Mouse (Mus musculus) gastrocnemius, postnatal 14 days (tissue): ENCODE measurements at regions not wholly inside any gene's neighbourhood (a gene's known extent, or its start where the extent isn't known, plus 50 kb on each side); places are given as distances from the start of the nearest gene placed in this dataset.
"Not testable (repeated sequence)": the region's sequence is repeated elsewhere in the genome, so short reads cannot be mapped to it uniquely, and the experiment has no call there.

Source experiments
- DNase-seq: peaks from one replicate; pipeline ENCODE4 v3.0.0; 2021; ENCODE audit warnings: mixed read lengths
- intact Hi-C: fragments of 180-260 bp; cut with DNase I; formaldehyde crosslinking; loops from one replicate; pipeline ENCODE4 v1.15.1; 2025; ENCODE audit warnings: low total_unique reads

- intact Hi-C loops, result no loop called here
- no peak for DNase-seq
Measured at GRCm38 (mm10) chr16:12516834-12517685, 533.1 kb downstream of the Shisa9 start.

DNA sequence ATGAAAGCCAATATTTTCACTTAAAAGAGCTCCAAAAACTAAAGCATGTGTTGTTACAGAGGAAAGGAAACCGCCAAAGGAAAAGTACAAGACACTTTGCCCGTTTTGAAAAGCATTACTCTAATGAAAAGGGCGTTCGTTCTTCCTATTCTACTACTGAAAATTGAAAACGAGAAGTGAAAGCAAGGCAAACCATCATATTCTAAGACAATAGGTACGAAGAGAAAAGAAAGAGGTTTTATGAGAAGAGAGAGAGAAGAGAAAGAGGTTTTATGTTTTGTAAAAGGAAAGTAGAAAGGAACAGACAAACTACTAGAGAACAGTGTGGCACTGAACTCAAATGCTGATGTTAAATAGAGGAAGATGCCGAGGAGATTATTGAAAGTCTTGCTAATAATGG, 534.4 kb downstream of the Shisa9 start:
- intact Hi-C loops, result no loop called here
- DNase-seq, result no peak

DNA sequence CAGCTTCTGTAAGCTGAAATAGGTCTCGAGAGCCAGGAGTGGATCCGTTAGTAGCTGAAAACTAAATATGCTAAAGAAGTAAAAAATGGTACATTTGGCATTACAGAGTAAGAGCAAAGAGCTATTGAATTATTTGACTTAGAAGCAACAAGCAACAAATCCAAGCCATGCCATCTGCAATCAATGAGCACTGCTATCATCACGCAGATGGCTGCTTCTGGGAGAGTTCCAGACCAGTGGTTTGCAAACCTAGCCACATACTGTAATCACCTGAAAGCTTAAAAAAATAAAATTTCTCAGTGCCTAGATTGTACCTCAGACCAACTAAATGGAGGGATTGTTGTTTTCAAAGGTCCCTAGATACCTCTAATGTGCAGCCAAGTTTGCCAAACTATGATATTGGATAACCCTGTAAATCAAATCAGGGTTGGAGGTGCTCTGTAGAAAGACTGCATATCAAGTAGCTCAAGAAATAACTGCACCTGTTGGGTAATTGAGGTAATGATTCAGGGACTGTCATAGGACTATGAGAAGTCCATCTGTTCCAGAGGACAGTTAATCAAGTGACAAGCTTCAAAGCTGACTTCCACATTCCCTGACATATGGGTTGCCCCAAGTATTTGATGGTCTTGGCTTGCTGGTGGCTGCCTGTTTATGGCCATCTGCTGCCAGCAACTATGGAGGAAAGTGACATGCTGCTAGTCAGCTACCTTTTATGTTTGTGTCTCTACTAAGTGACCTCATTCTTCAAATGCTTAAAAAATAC, 538.0 kb downstream of the Shisa9 start:
- intact Hi-C loops, result no loop called here
- DNase-seq, result no peak

- no peak for DNase-seq
- intact Hi-C loops, result no loop called here
Measured at GRCm38 (mm10) chr16:12548462-12548861, 561.0 kb upstream of the Ercc4 start.

- intact Hi-C loops, result no loop called here
Measured at GRCm38 (mm10) chr16:12588889-12589288, 520.6 kb upstream of the Ercc4 start.

DNA sequence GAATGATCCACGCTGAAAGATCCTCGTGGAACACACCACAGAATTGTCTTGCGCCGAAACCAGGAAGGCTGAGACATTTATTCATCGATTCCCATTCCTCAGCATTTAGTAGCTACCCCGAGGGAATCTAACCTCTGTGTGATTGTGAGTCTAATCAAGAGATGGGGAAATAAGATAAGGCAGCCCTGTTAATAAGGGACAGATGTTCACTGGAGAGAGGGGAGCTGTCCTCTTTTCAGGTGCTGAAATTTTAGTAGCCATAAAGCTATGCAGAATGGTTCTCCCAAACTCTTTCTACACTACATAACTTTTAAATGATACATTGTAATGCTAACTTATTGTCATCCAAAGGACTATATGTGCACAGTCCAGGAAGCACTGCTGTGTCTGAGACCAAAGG, 501.2 kb upstream of the Ercc4 start:
- DNase-seq, result no peak
- intact Hi-C loops, result no loop called here

More at GRCm38 (mm10) chr16:12588889-12589288, 520.6 kb upstream of the Ercc4 start:
- no peak for DNase-seq

DNA sequence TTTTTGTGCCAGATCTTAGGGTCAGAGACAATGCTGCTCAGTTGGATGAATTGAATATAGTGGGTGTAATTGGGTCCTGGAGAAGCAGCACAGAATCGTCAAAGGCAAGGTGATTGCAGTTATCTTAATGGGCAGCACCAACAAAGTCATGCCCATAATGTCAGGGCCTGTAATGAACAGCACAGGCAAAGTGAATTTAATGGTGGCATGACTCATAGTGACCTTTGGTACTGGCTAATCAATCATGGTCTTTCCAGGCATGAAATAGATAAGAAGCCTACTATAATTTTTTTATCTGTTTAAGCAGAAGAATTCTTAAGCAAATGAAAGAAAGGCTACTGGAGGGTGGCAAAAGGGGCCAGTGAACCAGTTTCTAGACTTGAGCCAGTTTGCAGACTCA, 498.4 kb upstream of the Ercc4 start:
- no peak for DNase-seq
- intact Hi-C loops, result no loop called here

DNA sequence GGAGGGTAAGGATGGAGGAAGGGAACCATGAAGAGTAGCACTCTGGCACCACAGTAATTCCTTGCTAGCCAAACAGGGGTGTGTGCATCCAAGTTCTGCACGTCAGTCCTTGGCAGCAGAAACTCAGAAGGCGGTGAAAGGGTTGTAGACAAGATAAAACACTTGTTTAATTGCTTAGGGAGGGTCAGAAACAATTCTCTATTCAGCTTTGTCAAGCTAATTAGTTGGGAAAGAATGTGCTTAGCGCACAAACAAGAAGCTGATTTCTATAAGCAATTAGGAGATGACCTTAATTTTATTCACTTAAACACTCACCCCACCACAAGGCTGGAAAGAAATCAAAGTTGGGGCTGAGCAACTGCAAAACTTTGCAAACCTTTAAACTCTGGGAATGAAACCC, 491.7 kb upstream of the Ercc4 start:
- DNase-seq, result no peak
- intact Hi-C loops, result no loop called here

GRCm38 (mm10) chr16:12632533-12632932, 477.0 kb upstream of the Ercc4 start:
- DNase-seq, result no peak
- intact Hi-C loops, result no loop called here

- intact Hi-C loops, result no loop called here
Measured at GRCm38 (mm10) chr16:12638971-12639640, 470.4 kb upstream of the Ercc4 start.

GRCm38 (mm10) chr16:12643053-12643452, 466.4 kb upstream of the Ercc4 start:
- no peak for DNase-seq
- intact Hi-C loops, result no loop called here

More at GRCm38 (mm10) chr16:12638971-12639640, 470.4 kb upstream of the Ercc4 start:
- DNase-seq, result no peak

- no peak for DNase-seq
- intact Hi-C loops, result no loop called here
Measured at GRCm38 (mm10) chr16:12644621-12645020, 464.9 kb upstream of the Ercc4 start.

GRCm38 (mm10) chr16:12652180-12652579, 457.3 kb upstream of the Ercc4 start:
- intact Hi-C loops, result no loop called here
- no peak for DNase-seq

- DNase-seq, intact Hi-C loops: not testable (repeated sequence)
Measured at GRCm38 (mm10) chr16:12673656-12674055, 435.8 kb upstream of the Ercc4 start.

- intact Hi-C loops, result no loop called here
- no peak for DNase-seq
Measured at GRCm38 (mm10) chr16:12681474-12681873, 428.0 kb upstream of the Ercc4 start.

DNA sequence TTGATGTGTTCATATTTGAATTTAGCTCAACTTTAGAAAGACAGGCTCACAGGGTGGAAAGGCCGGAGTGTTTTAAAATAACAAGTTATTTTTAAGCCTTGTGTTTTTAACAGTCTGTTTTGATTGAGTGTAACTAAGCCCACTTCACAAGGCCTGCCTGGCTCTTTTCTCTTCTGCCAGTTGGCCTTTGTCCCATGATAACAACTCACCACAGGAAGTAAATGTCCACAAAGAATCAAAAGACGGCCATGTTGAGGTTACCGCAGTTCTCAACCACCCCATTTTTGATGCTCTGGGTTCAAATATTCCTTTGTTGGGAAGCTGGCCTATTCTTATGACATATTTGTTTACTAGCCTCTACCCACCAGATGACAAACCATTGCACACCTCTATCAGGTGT, 423.7 kb upstream of the Ercc4 start:
- DNase-seq, result no peak

DNA sequence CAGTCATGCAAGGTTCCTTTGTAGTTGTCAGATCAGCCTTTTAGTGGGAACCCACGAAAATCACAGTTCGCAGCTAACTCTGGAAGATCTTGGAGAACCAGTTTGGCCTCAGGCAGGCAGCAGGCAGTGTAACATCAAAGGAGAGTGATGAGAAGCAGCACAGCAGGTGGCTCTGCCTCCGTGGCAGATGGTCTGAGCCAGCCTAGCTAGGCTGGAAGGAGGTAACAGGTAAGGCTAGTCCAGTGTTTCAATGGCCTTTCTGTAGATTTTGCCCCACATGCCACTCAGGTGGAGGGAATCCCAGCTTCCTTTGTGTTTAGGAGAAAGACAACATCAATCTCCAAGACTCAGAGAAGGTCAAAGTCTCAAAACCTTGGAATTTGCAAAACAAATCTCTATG, 417.7 kb upstream of the Ercc4 start:
- DNase-seq, result no peak
- intact Hi-C loops, result no loop called here

More for the DNA sequence above, 423.7 kb upstream of the Ercc4 start:
- intact Hi-C loops, result no loop called here

- intact Hi-C loops, result no loop called here
- no peak for DNase-seq
Measured at GRCm38 (mm10) chr16:12692739-12693292, 416.7 kb upstream of the Ercc4 start.

DNA sequence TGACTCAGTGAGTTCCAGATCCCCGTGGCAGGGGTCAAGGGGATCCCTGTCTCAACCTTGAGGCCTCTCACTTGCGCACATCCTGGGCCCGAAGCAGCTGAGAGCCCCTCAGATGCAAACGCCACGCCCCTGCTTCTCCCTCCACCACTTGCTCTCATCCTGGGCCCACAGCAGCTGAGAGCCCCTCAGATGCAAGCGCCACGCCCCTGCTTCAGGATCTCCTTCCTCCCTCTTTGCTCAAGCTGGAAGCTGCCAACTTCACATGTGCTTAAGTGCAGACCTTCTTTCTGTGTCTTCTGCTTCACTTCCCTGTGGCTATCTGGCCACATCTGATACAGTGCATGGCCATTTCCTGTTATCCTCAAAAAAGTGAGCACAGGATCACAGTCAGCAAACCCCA, 416.1 kb upstream of the Ercc4 start:
- intact Hi-C loops, result no loop called here
- DNase-seq, result no peak

DNA sequence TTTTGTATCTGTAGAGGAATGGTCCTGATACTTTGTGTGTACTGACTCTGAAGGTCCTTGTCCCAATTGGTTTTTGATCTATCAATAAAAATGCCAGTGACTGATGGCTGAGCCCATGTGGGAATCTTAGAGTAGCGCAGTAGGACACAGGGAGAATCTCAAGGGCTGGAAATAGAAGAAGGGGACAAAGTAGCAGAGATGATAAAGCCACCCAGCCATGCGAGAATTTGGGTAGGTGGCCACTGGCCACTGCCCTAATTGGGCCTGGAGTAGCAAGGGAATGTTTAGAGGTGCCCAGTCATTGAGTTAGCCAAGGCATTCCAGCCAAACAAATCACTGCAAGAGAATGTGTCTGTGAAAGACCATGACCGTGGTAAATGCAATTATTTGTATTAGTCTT, 414.8 kb upstream of the Ercc4 start:
- no peak for DNase-seq
- intact Hi-C loops, result no loop called here
